Mouse (Mus musculus): ENCODE results near the gene Gm10271.

DNA sequence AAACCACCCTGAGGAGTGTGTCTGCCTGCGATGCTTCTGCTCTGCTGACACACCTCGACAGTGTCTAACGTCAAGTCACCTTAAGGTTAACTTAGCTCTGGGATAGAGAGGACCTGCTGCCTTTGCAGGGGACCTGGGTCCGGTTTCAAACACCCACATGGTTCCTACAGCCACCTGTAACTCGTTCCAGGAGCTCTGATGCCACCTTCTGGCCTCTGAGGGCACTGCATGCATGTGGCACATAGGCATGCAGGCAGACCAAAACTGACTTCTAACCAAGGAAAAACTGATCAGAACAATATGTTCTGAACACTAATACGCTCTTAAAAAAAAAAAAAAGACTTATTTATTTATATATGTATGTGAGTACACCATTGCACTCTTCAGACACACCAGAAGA is 29.4 kb downstream of the Gm10271 start:
- TF ChIP-seq CTCF (IDR thresholded peaks at IDR 0.05; ENCODE audit: control insufficient read depth, insufficient read depth, insufficient replicate concordance, low read depth, low read length) (peak; percentile 84; the same call in 1 of the 2 replicates), POLR2A (IDR thresholded peaks at IDR 0.05; ENCODE audit: control insufficient read depth, low read depth, low read length) (no peak)
